Mouse (Mus musculus): Measurements from ENCODE around the gene Slc39a11.

The Slc39a11 gene

GRCm38 (mm10) chr11:113544017-113544640 lies 105.8 kb downstream of the Slc39a11 start:
- DNase-seq (ENCODE audit: low spot score in 2 of 2): no peak

GRCm38 (mm10) chr11:113541073-113541472 lies 108.8 kb downstream of the Slc39a11 start:
- no peak for DNase-seq (ENCODE audit: low spot score in 2 of 2)

GRCm38 (mm10) chr11:113539502-113540209 lies 110.2 kb downstream of the Slc39a11 start:
- no peak for DNase-seq (ENCODE audit: low spot score in 2 of 2)

GRCm38 (mm10) chr11:113539079-113539478 lies 110.8 kb downstream of the Slc39a11 start:
- DNase-seq (ENCODE audit: low spot score in 2 of 2): no peak

GRCm38 (mm10) chr11:113538406-113538917 lies 111.4 kb downstream of the Slc39a11 start:
- DNase-seq (ENCODE audit: low spot score in 2 of 2): no peak

GRCm38 (mm10) chr11:113537715-113538114 lies 112.2 kb downstream of the Slc39a11 start:
- peak in 1 of 2 experiments; percentile 6 for DNase-seq (ENCODE audit: low spot score in 2 of 2)

GRCm38 (mm10) chr11:113537199-113537586 lies 112.7 kb downstream of the Slc39a11 start:
- DNase-seq (ENCODE audit: low spot score in 2 of 2): no peak

GRCm38 (mm10) chr11:113536308-113537198 lies 113.3 kb downstream of the Slc39a11 start:
- no peak for DNase-seq (ENCODE audit: low spot score in 2 of 2)

- no peak for DNase-seq (ENCODE audit: low spot score in 2 of 2)
These were observed 115.5 kb downstream of the Slc39a11 start for GRCm38 (mm10) chr11:113534341-113534740.

GRCm38 (mm10) chr11:113533931-113534330 lies 115.9 kb downstream of the Slc39a11 start:
- no peak for DNase-seq (ENCODE audit: low spot score in 2 of 2)

GRCm38 (mm10) chr11:113528391-113528790 lies 121.5 kb downstream of the Slc39a11 start:
- no peak for DNase-seq (ENCODE audit: low spot score in 2 of 2)

GRCm38 (mm10) chr11:113525731-113526130 lies 124.1 kb downstream of the Slc39a11 start:
- no peak for DNase-seq (ENCODE audit: low spot score in 2 of 2)

GRCm38 (mm10) chr11:113522726-113523125 lies 127.2 kb downstream of the Slc39a11 start:
- DNase-seq (ENCODE audit: low spot score in 2 of 2): no peak

GRCm38 (mm10) chr11:113521469-113522190 lies 128.2 kb downstream of the Slc39a11 start:
- DNase-seq (ENCODE audit: low spot score in 2 of 2): no peak

- DNase-seq (ENCODE audit: low spot score in 2 of 2): no peak
These were observed 128.9 kb downstream of the Slc39a11 start for GRCm38 (mm10) chr11:113520851-113521461.

- DNase-seq (ENCODE audit: low spot score in 2 of 2): no peak
These were observed 129.5 kb downstream of the Slc39a11 start for GRCm38 (mm10) chr11:113520373-113520772.

GRCm38 (mm10) chr11:113519973-113520372 lies 129.9 kb downstream of the Slc39a11 start:
- DNase-seq (ENCODE audit: low spot score in 2 of 2): no peak

- DNase-seq (ENCODE audit: low spot score in 2 of 2): no peak
These were observed 131.7 kb downstream of the Slc39a11 start for GRCm38 (mm10) chr11:113518176-113518575.

- no peak for DNase-seq (ENCODE audit: low spot score in 2 of 2)
These were observed 133.7 kb downstream of the Slc39a11 start for GRCm38 (mm10) chr11:113516156-113516555.

GRCm38 (mm10) chr11:113512976-113513375 lies 136.9 kb downstream of the Slc39a11 start:
- DNase-seq (ENCODE audit: low spot score in 2 of 2): no peak

- DNase-seq (ENCODE audit: low spot score in 2 of 2): no peak
These were observed 137.7 kb downstream of the Slc39a11 start for GRCm38 (mm10) chr11:113512150-113512549.

All from urinary bladder, adult 18-20 months (tissue).